Mouse (Mus musculus) left cerebral cortex, postnatal 14 days (tissue): ENCODE measurements around the gene Dnajc5g. TPM values are rescaled to one million over a fixed set of nuclear protein-coding genes. Genes with fewer than 3 reads are reported as not detected.

ENCODE experiments used
- total RNA-seq, 2 experiments: library from RNA; stranded (reverse); gene quantifications; 2 replicates each; pipeline ENCODE4 v1.2.3; 2021

Dnajc5g gene
- total RNA-seq, 2 experiments from 2014 or later: not detected

Other genes starting within 250 kb of the Dnajc5g start
- 10 to 100 TPM; 69.1 to 69.4 TPM for gene Tmem214, start 238.3 kb upstream of the Dnajc5g start, total RNA-seq
- 10 to 100 TPM; 14.7 to 16.5 TPM for gene Agbl5, start 217.6 kb upstream of the Dnajc5g start, total RNA-seq
- 100 to 1,000 TPM in 1 of 2 experiments, 10 to 100 TPM in 1; 96.8 to 101 TPM for gene Ost4, start 198.5 kb upstream of the Dnajc5g start, total RNA-seq
- gene Emilin1, start 192.9 kb upstream of the Dnajc5g start, total RNA-seq: 1 to 10 TPM; 4.5 to 4.9 TPM
- gene Khk, start 184.9 kb upstream of the Dnajc5g start, total RNA-seq: 1 to 10 TPM; 8.3 to 9.1 TPM
- gene Cgref1, start 160.7 kb upstream of the Dnajc5g start, total RNA-seq: 10 to 100 TPM; 33.2 to 35.3 TPM
- gene Preb, start 145.9 kb upstream of the Dnajc5g start, total RNA-seq: 100 to 1,000 TPM; 122 to 140 TPM
- gene Tcf23, start 137.6 kb upstream of the Dnajc5g start, total RNA-seq: under 1 TPM in 1 of 2 experiments, not detected in 1; 0.09 TPM
- gene Atraid, start 58.0 kb upstream of the Dnajc5g start, total RNA-seq: 10 to 100 TPM; 71.4 to 75.3 TPM
- 10 to 100 TPM; 11.8 to 18.0 TPM for gene Slc5a6, start 57.4 kb upstream of the Dnajc5g start, total RNA-seq
- 10 to 100 TPM; 17.9 to 19.4 TPM for gene Cad, start 51.5 kb upstream of the Dnajc5g start, total RNA-seq
- 100 to 1,000 TPM; 148 to 193 TPM for gene Slc30a3, start 2.0 kb downstream of the Dnajc5g start, total RNA-seq
- gene Trim54, start 10.4 kb downstream of the Dnajc5g start, total RNA-seq: 1 to 10 TPM; 1.9 to 2.0 TPM
- gene Ucn, start 32.5 kb downstream of the Dnajc5g start, total RNA-seq: 1 to 10 TPM; 2.5 to 2.7 TPM
- 10 to 100 TPM; 40.5 to 49.8 TPM for gene Mpv17, start 48.0 kb downstream of the Dnajc5g start, total RNA-seq
- gene Gm29609, start 73.6 kb downstream of the Dnajc5g start, total RNA-seq: 1 to 10 TPM; 3.3 TPM
- 10 to 100 TPM; 54.9 to 57.2 TPM for gene Gtf3c2, start 73.9 kb downstream of the Dnajc5g start, total RNA-seq
- gene Snx17, start 86.9 kb downstream of the Dnajc5g start, total RNA-seq: 10 to 100 TPM; 72.2 to 77.1 TPM
- 10 to 100 TPM; 39.5 to 49.2 TPM for gene Eif2b4, start 87.1 kb downstream of the Dnajc5g start, total RNA-seq
- gene Zfp513, start 96.0 kb downstream of the Dnajc5g start, total RNA-seq: 10 to 100 TPM; 27.2 to 31.1 TPM
- gene Ppm1g, start 114.4 kb downstream of the Dnajc5g start, total RNA-seq: 10 to 100 TPM; 77.5 to 87.1 TPM
- gene Nrbp1, start 134.6 kb downstream of the Dnajc5g start, total RNA-seq: 10 to 100 TPM; 72.9 to 75.8 TPM
- not detected for gene Gm9970, start 134.9 kb downstream of the Dnajc5g start, total RNA-seq
- gene Krtcap3, start 145.4 kb downstream of the Dnajc5g start, total RNA-seq: 1 to 10 TPM; 1.6 to 2.0 TPM
- gene Ift172, start 184.8 kb downstream of the Dnajc5g start, total RNA-seq: 10 to 100 TPM; 82.8 to 93.9 TPM
- gene Fndc4, start 189.8 kb downstream of the Dnajc5g start, total RNA-seq: 100 to 1,000 TPM; 124 to 147 TPM
- under 1 TPM; 0.11 to 0.30 TPM for gene Gckr, start 191.2 kb downstream of the Dnajc5g start, total RNA-seq